Mouse (Mus musculus): ENCODE measurements at regions not wholly inside any gene's neighbourhood (a gene's known extent, or its start where the extent isn't known, plus 50 kb on each side); places are given as distances from the start of the nearest gene placed in this dataset.

- no peak for TF ChIP-seq CTCF (IDR thresholded peaks at IDR 0.05; ENCODE audit: low read depth)
- no peak for TF ChIP-seq EP300 (optimal IDR thresholded peaks at IDR 0.05)
These were observed 186.0 kb upstream of the Gm12728 start for GRCm38 (mm10) chr4:105603661-105604060.

Measured in stomach, postnatal 0 days (tissue).